Mouse (Mus musculus): ENCODE data around the gene Tent5c. TPM values are rescaled to one million over a fixed set of nuclear protein-coding genes. Genes with fewer than 3 reads are reported as not detected.

Gene Tent5c
- polyA plus RNA-seq, 1 experiment from 2014 or later = 6.7 TPM

DNA sequence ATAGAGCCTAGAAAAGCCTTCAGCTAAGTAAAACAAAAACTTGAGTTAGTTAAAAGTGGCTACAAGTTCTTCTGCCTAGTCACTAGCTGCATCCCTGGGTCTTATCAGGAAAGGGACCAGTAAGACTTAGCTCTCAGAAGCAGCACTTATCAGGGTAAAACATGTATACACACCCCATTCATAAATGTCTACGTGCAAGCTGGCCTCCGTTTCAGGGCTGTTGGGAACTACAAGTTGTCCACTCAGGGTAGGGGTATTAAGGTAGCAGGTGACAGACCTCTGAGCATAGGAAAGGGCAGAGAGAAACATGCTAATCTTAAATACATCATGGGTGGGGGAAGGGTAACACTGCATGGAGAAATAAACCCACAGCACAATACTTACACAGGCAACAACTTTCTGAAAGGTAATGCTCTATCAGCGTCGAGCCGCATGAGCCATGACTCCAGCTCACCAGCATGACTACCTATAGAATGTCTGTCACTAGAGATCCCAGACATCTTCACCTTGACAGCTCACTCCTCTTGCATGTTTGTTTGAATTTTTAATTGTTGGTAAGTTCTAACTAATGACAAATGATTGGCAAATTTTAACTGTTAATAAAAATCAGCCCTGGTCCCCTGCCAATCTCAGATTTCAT lies 6.0 kb downstream of the Tent5c start:
- H3K9me3 ChIP-seq = no peaks in the 10 kb centered on the region
- no peak overlapping the region for H3K27ac ChIP-seq
- 84% methylated on average over 5 of the region's 5 CpGs for WGBS
- no peak overlapping the region for H3K4me3 ChIP-seq
- H3K27me3 ChIP-seq = peaks cover 31% of the 10 kb centered on the region
- no peak overlapping the region for H3K9ac ChIP-seq
- ATAC-seq (ENCODE audit: low FRiP score, low read depth) = 0 out of 2 replicates have a peak, but pooled peaks have one; percentile 22
- peaks cover 7% of the 10 kb centered on the region for H3K4me1 ChIP-seq
- H3K36me3 ChIP-seq = no peaks in the 10 kb centered on the region
- H3K4me2 ChIP-seq (replicated peaks) = no peak overlapping the region

DNA sequence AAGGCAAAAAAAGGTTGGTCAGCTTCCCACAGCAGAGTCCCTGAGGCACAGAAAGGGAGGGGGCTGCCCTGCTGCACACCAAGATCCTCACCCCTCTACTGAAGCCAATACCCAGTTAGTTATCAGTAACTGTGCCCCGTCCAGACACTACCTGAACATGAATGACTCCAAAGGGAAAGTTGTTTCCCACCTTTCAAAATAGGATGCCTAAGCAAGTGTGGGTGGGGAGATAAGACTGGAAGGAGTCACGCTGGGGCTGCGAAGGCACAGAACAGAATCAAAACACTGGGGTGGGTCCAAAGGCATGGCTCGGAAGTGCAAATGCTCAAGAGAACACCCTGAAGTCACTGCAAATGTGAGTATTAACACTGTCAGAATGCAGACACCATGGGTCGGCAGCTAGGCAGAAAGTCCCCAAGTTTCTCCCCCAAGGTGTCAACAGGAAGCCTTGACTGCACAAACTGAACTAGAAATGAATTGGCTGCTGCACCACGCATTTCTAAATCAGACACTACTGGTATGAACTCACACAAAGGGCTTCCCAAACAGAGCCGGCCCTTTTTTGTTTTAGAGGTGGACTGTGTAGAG lies 6.7 kb downstream of the Tent5c start:
- no peaks in the 10 kb centered on the region for H3K4me1 ChIP-seq
- no peak overlapping the region for H3K4me2 ChIP-seq (replicated peaks)
- no peaks in the 10 kb centered on the region for H3K36me3 ChIP-seq
- no peak overlapping the region for H3K4me3 ChIP-seq
- no peaks in the 10 kb centered on the region for H3K9me3 ChIP-seq
- H3K27me3 ChIP-seq = peaks cover 24% of the 10 kb centered on the region
- H3K9ac ChIP-seq = no peak overlapping the region
- H3K27ac ChIP-seq = no peak overlapping the region
- no peak for ATAC-seq (ENCODE audit: low FRiP score, low read depth)
- WGBS = 76% methylated on average over 7 of the region's 7 CpGs

DNA sequence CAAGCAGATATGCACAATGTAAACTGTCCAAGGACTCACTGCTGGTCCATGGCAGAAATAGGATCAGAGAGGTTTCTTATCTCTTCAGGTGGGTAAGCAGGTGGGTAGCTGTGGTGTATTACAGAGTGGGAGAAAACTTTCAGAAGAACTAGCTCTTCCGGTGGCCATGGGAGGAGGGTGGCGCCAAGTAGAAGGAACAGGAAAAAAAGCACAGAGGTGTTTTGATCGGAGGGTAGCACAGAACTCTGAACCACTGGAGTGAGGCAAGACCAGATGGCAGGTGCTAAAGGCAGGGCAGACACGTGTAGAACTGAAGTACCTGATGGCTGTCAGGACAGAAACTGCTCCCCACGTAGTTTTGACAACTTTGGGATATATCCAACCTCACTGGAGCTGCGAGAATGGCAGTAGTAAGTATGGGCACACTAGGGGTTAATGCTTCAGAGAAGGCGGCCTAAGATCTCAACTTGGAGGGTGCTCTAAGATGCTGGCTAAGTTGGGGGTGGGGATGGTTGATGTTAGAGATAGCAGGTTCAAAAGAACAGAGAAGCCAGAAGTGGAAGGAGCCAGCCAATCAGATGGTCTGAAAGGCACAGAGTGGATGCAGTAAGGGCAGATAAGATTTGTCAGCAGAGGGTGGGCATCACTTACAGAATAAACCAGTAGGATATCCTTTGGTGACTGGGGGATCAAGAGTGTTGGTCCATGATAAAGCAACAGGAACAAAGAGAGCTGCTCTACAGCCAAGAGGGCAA lies 8.7 kb downstream of the Tent5c start:
- no peaks in the 10 kb centered on the region for H3K9me3 ChIP-seq
- H3K36me3 ChIP-seq = no peaks in the 10 kb centered on the region
- H3K9ac ChIP-seq = no peak overlapping the region
- H3K27me3 ChIP-seq = peaks cover 4% of the 10 kb centered on the region; the same call in 1 of the 2 replicates
- ATAC-seq (ENCODE audit: low FRiP score, low read depth) = no peak
- H3K4me3 ChIP-seq = no peak overlapping the region
- WGBS = 74% methylated on average over 7 of the region's 7 CpGs
- H3K4me1 ChIP-seq = no peaks in the 10 kb centered on the region; the same call in 1 of the 2 replicates
- no peak overlapping the region for H3K4me2 ChIP-seq (replicated peaks)
- H3K27ac ChIP-seq = no peak overlapping the region

DNA sequence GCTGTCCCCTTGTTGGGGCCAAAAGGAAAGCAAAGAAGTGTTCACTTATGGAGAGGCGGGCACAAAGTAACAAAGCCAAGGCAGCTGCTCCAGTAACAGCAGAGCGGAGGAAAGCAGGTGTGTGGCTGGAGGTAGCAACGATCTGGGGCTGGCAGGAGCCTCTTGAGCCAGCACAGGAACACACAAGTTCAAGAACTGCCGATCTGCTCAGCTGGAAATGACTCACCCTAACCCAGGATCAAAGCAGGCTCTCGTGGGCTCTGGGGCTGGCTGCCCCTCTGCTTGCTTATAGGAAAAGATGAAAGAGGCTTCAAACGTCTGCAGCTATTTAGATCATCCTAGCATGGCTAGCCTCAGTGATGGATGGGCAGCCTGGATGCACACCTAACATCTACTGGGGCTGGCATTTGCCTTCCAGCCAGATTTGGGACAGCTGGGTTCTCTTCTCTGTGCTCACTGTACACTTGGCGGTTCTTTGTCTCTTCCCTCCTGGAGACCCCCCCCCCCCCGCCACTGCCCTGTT lies 14.1 kb downstream of the Tent5c start:
- H3K4me2 ChIP-seq (replicated peaks) = no peak overlapping the region
- WGBS = 40% methylated on average over 8 of the region's 8 CpGs
- no peaks in the 10 kb centered on the region for H3K27me3 ChIP-seq
- no peak for ATAC-seq (ENCODE audit: low FRiP score, low read depth)
- H3K27ac ChIP-seq = no peak overlapping the region
- peaks cover 3% of the 10 kb centered on the region; the same call in 1 of the 2 replicates for H3K36me3 ChIP-seq
- H3K4me1 ChIP-seq = no peaks in the 10 kb centered on the region; the same call in 1 of the 2 replicates
- no peaks in the 10 kb centered on the region for H3K9me3 ChIP-seq
- H3K9ac ChIP-seq = no peak overlapping the region
- H3K4me3 ChIP-seq = no peak overlapping the region

GRCm38 (mm10) chr3:100474536-100474935 lies 14.6 kb downstream of the Tent5c start:
- Histone ChIP-seq H3K4me3 (no peak overlapping the region), H3K36me3 (peaks cover 3% of the 10 kb centered on the region; the same call in 1 of the 2 replicates), H3K9ac (no peak overlapping the region), H3K4me1 (no peaks in the 10 kb centered on the region; the same call in 1 of the 2 replicates), H3K27ac (no peak overlapping the region), H3K4me2 (replicated peaks) (no peak overlapping the region), H3K27me3 (no peaks in the 10 kb centered on the region), H3K9me3 (no peaks in the 10 kb centered on the region)
- ATAC-seq (ENCODE audit: low FRiP score, low read depth) = no peak
- WGBS = 74% methylated on average over 7 of the region's 7 CpGs

GRCm38 (mm10) chr3:100473146-100473545 lies 16.0 kb downstream of the Tent5c start:
- H3K4me2 ChIP-seq (replicated peaks) = no peak overlapping the region
- H3K9me3 ChIP-seq = no peaks in the 10 kb centered on the region
- H3K27me3 ChIP-seq = no peaks in the 10 kb centered on the region
- WGBS = 88% methylated on average over 21 of the region's 21 CpGs
- H3K27ac ChIP-seq = no peak overlapping the region
- H3K36me3 ChIP-seq = peaks cover 3% of the 10 kb centered on the region; the same call in 1 of the 2 replicates
- H3K4me1 ChIP-seq = no peaks in the 10 kb centered on the region; the same call in 1 of the 2 replicates
- ATAC-seq (ENCODE audit: low FRiP score, low read depth) = no peak
- H3K4me3 ChIP-seq = no peak overlapping the region
- no peak overlapping the region for H3K9ac ChIP-seq

DNA sequence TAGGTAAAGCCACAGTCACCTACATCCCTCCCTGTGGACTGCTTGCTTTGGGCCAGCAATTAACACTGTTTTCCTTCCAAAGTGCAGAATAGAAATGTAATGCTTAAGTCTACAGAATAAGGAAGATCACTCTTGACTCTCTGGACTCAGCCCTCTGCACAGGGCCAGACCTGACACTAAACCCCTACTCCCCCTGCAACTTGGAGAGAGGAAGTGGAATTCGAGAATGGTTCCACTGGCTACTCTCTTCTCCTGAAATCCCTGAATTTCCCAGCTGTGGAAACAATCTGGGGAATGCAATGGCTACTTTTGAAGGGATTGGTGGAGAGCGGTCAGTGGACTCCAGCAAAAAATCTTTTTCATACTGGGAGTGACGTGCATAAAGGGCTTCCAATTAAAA lies 18.2 kb downstream of the Tent5c start:
- peaks cover 3% of the 10 kb centered on the region; the same call in 1 of the 2 replicates for H3K36me3 ChIP-seq
- 70% methylated on average over 3 of the region's 3 CpGs for WGBS
- H3K9me3 ChIP-seq = no peaks in the 10 kb centered on the region

GRCm38 (mm10) chr3:100470101-100470500 lies 19.0 kb downstream of the Tent5c start:
- no peak overlapping the region for H3K4me3 ChIP-seq
- no peaks in the 10 kb centered on the region for H3K27me3 ChIP-seq
- no peak overlapping the region for H3K4me2 ChIP-seq (replicated peaks)
- H3K9ac ChIP-seq = no peak overlapping the region
- no peaks in the 10 kb centered on the region for H3K9me3 ChIP-seq
- peaks cover 3% of the 10 kb centered on the region; the same call in 1 of the 2 replicates for H3K36me3 ChIP-seq
- WGBS = 81% methylated on average over 3 of the region's 3 CpGs
- H3K4me1 ChIP-seq = no peaks in the 10 kb centered on the region; the same call in 1 of the 2 replicates
- no peak for ATAC-seq (ENCODE audit: low FRiP score, low read depth)
- H3K27ac ChIP-seq = no peak overlapping the region

More for the DNA sequence above, 18.2 kb downstream of the Tent5c start:
- Histone ChIP-seq H3K27ac (no peak overlapping the region), H3K4me1 (no peaks in the 10 kb centered on the region; the same call in 1 of the 2 replicates), H3K4me2 (replicated peaks) (no peak overlapping the region), H3K27me3 (no peaks in the 10 kb centered on the region), H3K9ac (no peak overlapping the region), H3K4me3 (no peak overlapping the region)
- ATAC-seq (ENCODE audit: low FRiP score, low read depth) = no peak

- Histone ChIP-seq H3K9ac (no peak overlapping the region), H3K4me3 (no peak overlapping the region), H3K4me1 (peaks cover 21% of the 10 kb centered on the region), H3K9me3 (no peaks in the 10 kb centered on the region), H3K36me3 (no peaks in the 10 kb centered on the region), H3K4me2 (replicated peaks) (no peak overlapping the region), H3K27ac (no peak overlapping the region), H3K27me3 (no peaks in the 10 kb centered on the region)
- 84% methylated on average over 4 of the region's 4 CpGs for WGBS
- no peak for ATAC-seq (ENCODE audit: low FRiP score, low read depth)
These were observed 22.6 kb downstream of the Tent5c start for GRCm38 (mm10) chr3:100466551-100466950.

GRCm38 (mm10) chr3:100464596-100464995 lies 24.5 kb downstream of the Tent5c start:
- H3K27me3 ChIP-seq = no peaks in the 10 kb centered on the region
- WGBS = 87% methylated on average over 5 of the region's 5 CpGs

DNA sequence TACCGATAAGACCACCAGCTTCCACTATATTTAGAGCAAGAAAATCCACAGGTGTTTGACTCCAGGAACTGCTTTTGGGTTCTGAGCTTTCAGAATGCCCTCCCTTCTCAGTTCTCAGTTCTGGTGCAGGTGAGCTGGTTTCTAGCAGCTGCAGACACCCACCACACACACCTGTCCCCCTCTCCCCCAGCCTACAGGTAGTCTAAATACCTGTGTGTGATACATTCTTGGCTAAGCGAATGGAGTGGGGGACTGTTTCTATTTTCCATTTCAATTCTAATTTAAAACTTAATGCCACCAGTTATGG lies 25.2 kb downstream of the Tent5c start:
- Histone ChIP-seq H3K9me3 (no peaks in the 10 kb centered on the region), H3K4me3 (no peak overlapping the region), H3K9ac (no peak overlapping the region), H3K4me2 (replicated peaks) (no peak overlapping the region), H3K27ac (no peak overlapping the region), H3K27me3 (no peaks in the 10 kb centered on the region), H3K36me3 (no peaks in the 10 kb centered on the region), H3K4me1 (peaks cover 21% of the 10 kb centered on the region)
- 54% methylated on average over 2 of the region's 2 CpGs for WGBS
- no peak for ATAC-seq (ENCODE audit: low FRiP score, low read depth)

More at GRCm38 (mm10) chr3:100464596-100464995, 24.5 kb downstream of the Tent5c start:
- Histone ChIP-seq H3K9ac (no peak overlapping the region), H3K4me2 (replicated peaks) (no peak overlapping the region), H3K4me1 (peaks cover 21% of the 10 kb centered on the region), H3K36me3 (no peaks in the 10 kb centered on the region), H3K4me3 (no peak overlapping the region), H3K27ac (no peak overlapping the region), H3K9me3 (no peaks in the 10 kb centered on the region)
- no peak for ATAC-seq (ENCODE audit: low FRiP score, low read depth)
